ENCODE assay signal across 25 mouse cellular contexts in the genomic region with DNA sequence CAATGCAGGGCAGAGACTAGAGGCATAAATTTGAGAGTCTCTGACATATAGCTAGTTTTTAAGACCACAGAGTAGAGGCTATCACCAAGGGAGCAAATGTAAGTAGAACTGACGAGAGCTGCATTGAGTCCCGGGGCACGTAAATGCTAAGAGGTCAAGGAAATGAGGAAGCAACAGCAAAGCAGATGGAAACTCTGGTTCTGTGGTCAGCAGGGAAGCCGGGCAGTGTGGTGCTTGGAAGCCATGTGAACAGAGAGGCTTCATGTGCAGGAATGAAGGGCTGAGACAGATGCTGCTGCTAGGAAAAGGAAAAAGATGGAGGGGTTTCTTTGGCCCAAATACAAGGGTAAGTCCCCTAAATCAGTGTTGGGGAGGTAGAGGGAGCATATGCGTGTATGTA.
A peak's percentile ranks its signal among the peaks of the same experiment; 100 is the strongest.
DNase-seq lines count a peak whose midpoint lies in the region; ATAC-seq and TF ChIP-seq lines count a peak whose summit lies in the region.
"Had no signal": no experiment of that assay in that cellular context is flagged by ENCODE, and none has a peak within 500 bp of the region (broad histone marks: within the 10 kb centered on the region; RNA-seq: fewer than 3 reads in every experiment).

No protein-coding gene starts in this region.

- 0 out of 2 replicates have a peak, but pooled peaks have one; percentile 39 for ATAC-seq in kidney, embryonic 16.5 days (ENCODE audit: low FRiP score, low TSS enrichment)
- no peak for ATAC-seq in kidney, embryonic 14.5 days (ENCODE audit: low FRiP score, low TSS enrichment)
- ATAC-seq in granulocyte monocyte progenitor cell, adult 5-6 weeks (replicated peaks; ENCODE audit: poor library complexity, severe bottlenecking) = peak; percentile 30; the same call in 1 of the 2 replicates
- peak; percentile 39; the same call in 1 of the 2 replicates for ATAC-seq in megakaryocyte progenitor cell, adult 5-6 weeks (replicated peaks; ENCODE audit: poor library complexity)
- ATAC-seq: forebrain, embryonic 14.5 days; forebrain, postnatal 0 days had no signal

- no peak overlapping the region for H3K4me3 ChIP-seq in kidney, embryonic 16.5 days (ENCODE audit: low read length)
- H3K4me3 ChIP-seq in kidney, embryonic 14.5 days (ENCODE audit: low read length) = no peak overlapping the region
- no peak overlapping the region for H3K4me3 ChIP-seq in CH12.LX (replicated peaks in 1 of 3; ENCODE audit: low read depth in 2 of 3, low read length in 2 of 3, poor library complexity in 1 of 3)
- H3K4me3 ChIP-seq: embryonic facial prominence, embryonic 10.5 days; embryonic facial prominence, embryonic 13.5 days; erythroblast, embryonic 14.5 days; gastrocnemius, adult 2 months; heart, embryonic 13.5 days; hindbrain, embryonic 12.5 days; hindbrain, embryonic 15.5 days had no signal

- peak; percentile 5 for DNase-seq in CH12.LX (ENCODE audit: extremely low read depth)
- no peak for DNase-seq in left cerebral cortex, postnatal 10 days (ENCODE audit: extremely low spot score in 1 of 2, low spot score in 2 of 2)
- DNase-seq in thymus, postnatal 10 days (ENCODE audit: low spot score in 2 of 2) = no peak
- DNase-seq: B cell, adult 2 months; cerebellum, adult 11-12 months; cerebellum, adult 8-10 months; cerebellum, postnatal 10 days; cerebellum, postnatal 36 days; forebrain, postnatal 0 days; gastrocnemius, adult 2 months; gastrocnemius, postnatal 14 days; heart, adult 18-20 months; heart, postnatal 14 days; heart, postnatal 4 days had no signal

- H3K4me2 ChIP-seq in kidney, embryonic 16.5 days (replicated peaks; ENCODE audit: low read depth, low read length) = no peak overlapping the region
- H3K4me2 ChIP-seq in kidney, embryonic 14.5 days (replicated peaks; ENCODE audit: low read depth, low read length) = no peak overlapping the region
- no peak overlapping the region for H3K4me2 ChIP-seq in CH12.LX (ENCODE audit: insufficient read depth, low read depth, poor library complexity, severe bottlenecking)
- H3K4me2 ChIP-seq: embryonic facial prominence, embryonic 13.5 days; heart, embryonic 13.5 days; hindbrain, embryonic 12.5 days; hindbrain, embryonic 15.5 days had no signal

- TF ChIP-seq EP300 in CH12.LX (IDR thresholded peaks at IDR 0.05; ENCODE audit: low read length) = no peak

- H3K9me3 ChIP-seq in kidney, embryonic 16.5 days (ENCODE audit: low read length) = no peaks in the 10 kb centered on the region
- no peaks in the 10 kb centered on the region for H3K9me3 ChIP-seq in kidney, embryonic 14.5 days (ENCODE audit: control insufficient read depth, low read length)
- no peaks in the 10 kb centered on the region for H3K9me3 ChIP-seq in CH12.LX (replicated peaks; ENCODE audit: low read length)
- H3K9me3 ChIP-seq: embryonic facial prominence, embryonic 10.5 days; embryonic facial prominence, embryonic 13.5 days; heart, embryonic 13.5 days; hindbrain, embryonic 12.5 days; hindbrain, embryonic 15.5 days had no signal

- intact Hi-C loops in left cerebral cortex, postnatal 10 days (cut with DNase I) = no loop called here

- no peak overlapping the region for H3K27ac ChIP-seq in kidney, embryonic 16.5 days (ENCODE audit: low read length)
- no peak overlapping the region for H3K27ac ChIP-seq in kidney, embryonic 14.5 days (ENCODE audit: low read depth, low read length)
- H3K27ac ChIP-seq in CH12.LX (ENCODE audit: insufficient read depth, low read depth) = no peak overlapping the region
- H3K27ac ChIP-seq: embryonic facial prominence, embryonic 10.5 days; embryonic facial prominence, embryonic 13.5 days; gastrocnemius, adult 2 months; heart, embryonic 13.5 days; hindbrain, embryonic 12.5 days; hindbrain, embryonic 15.5 days had no signal

- H3K27me3 ChIP-seq in kidney, embryonic 16.5 days (ENCODE audit: insufficient read depth, low read length) = no peaks in the 10 kb centered on the region
- no peaks in the 10 kb centered on the region for H3K27me3 ChIP-seq in kidney, embryonic 14.5 days (ENCODE audit: control insufficient read depth, insufficient read depth, low read length)
- H3K27me3 ChIP-seq in CH12.LX (replicated peaks) = no peaks in the 10 kb centered on the region
- H3K27me3 ChIP-seq: embryonic facial prominence, embryonic 13.5 days; heart, embryonic 13.5 days; hindbrain, embryonic 12.5 days; hindbrain, embryonic 15.5 days had no signal

- TF ChIP-seq CTCF in CH12.LX (conservative IDR thresholded peaks at IDR 0.05 in 1 of 2, IDR thresholded peaks at IDR 0.05 in 1 of 2; ENCODE audit: low read depth in 2 of 2, low read length in 2 of 2) = no peak

- in situ Hi-C loops in CH12.LX (cut with MboI; ENCODE audit: low pct_ligation_motif_present, low pct_unique_long_range_greater_than_20kb, low sequenced_read_pairs) = no loop called here

- WGBS in kidney, embryonic 16.5 days = 51% methylated on average over 5 of the region's 5 CpGs
- 62% methylated on average over 5 of the region's 5 CpGs for WGBS in kidney, embryonic 14.5 days

- dilution Hi-C loops in CH12.LX (cut with MboI; ENCODE audit: extremely low pct_ligation_motif_present, extremely low pct_unique_long_range_greater_than_20kb, low sequenced_read_pairs) = no loop called here

- H3K36me3 ChIP-seq in kidney, embryonic 16.5 days (ENCODE audit: insufficient read depth, low read length) = no peaks in the 10 kb centered on the region
- no peaks in the 10 kb centered on the region for H3K36me3 ChIP-seq in kidney, embryonic 14.5 days (ENCODE audit: control insufficient read depth, insufficient read depth, low read length)
- no peaks in the 10 kb centered on the region for H3K36me3 ChIP-seq in CH12.LX (replicated peaks in 1 of 2; ENCODE audit: control insufficient read depth in 1 of 2, insufficient read depth in 1 of 2, low read length in 1 of 2)
- H3K36me3 ChIP-seq: embryonic facial prominence, embryonic 10.5 days; embryonic facial prominence, embryonic 13.5 days; heart, embryonic 13.5 days; hindbrain, embryonic 12.5 days; hindbrain, embryonic 15.5 days had no signal

- TF ChIP-seq POLR2A in CH12.LX (IDR thresholded peaks at IDR 0.05; ENCODE audit: low read depth, low read length) = no peak

- no peak overlapping the region for H3K9ac ChIP-seq in kidney, embryonic 16.5 days (replicated peaks; ENCODE audit: low read length)
- no peak overlapping the region for H3K9ac ChIP-seq in kidney, embryonic 14.5 days (ENCODE audit: low read depth, low read length)
- H3K9ac ChIP-seq in CH12.LX (ENCODE audit: insufficient read depth, low read depth) = no peak overlapping the region
- H3K9ac ChIP-seq: embryonic facial prominence, embryonic 13.5 days; forebrain, postnatal 0 days; heart, embryonic 13.5 days; hindbrain, embryonic 12.5 days; hindbrain, embryonic 15.5 days had no signal

- H3K4me1 ChIP-seq in kidney, embryonic 16.5 days (ENCODE audit: insufficient read depth, low read length) = no peaks in the 10 kb centered on the region
- no peaks in the 10 kb centered on the region for H3K4me1 ChIP-seq in kidney, embryonic 14.5 days (ENCODE audit: control insufficient read depth, insufficient read depth, low read length)
- H3K4me1 ChIP-seq in CH12.LX (ENCODE audit: control insufficient read depth in 1 of 2, insufficient read depth in 2 of 2) = peaks cover 3 to 11% of the 10 kb centered on the region in 2 experiments; a peak in 3 of 4 replicates
- H3K4me1 ChIP-seq: embryonic facial prominence, embryonic 10.5 days; heart, embryonic 13.5 days had no signal

- TF ChIP-seq RAD21 in CH12.LX (IDR thresholded peaks at IDR 0.05; ENCODE audit: low read depth, low read length) = no peak

- H3K79me2 ChIP-seq in CH12.LX (replicated peaks; ENCODE audit: control insufficient read depth, extremely low read depth, insufficient read depth, poor library complexity, severe bottlenecking) = no peaks in the 10 kb centered on the region

TF ChIP-seq in CH12.LX, 34 proteins besides CTCF, POLR2A, EP300 and RAD21:
- TF ChIP-seq NELFE (IDR thresholded peaks at IDR 0.05; ENCODE audit: low read depth, low read length) (no peak), TCF12 (IDR thresholded peaks at IDR 0.05; ENCODE audit: low read depth, low read length) (no peak), SIN3A (IDR thresholded peaks at IDR 0.05; ENCODE audit: low read length) (no peak), RCOR1 (conservative IDR thresholded peaks at IDR 0.05; ENCODE audit: low read depth, low read length) (no peak), TBP (conservative IDR thresholded peaks at IDR 0.05; ENCODE audit: low read depth, low read length) (no peak), SMC3 (IDR thresholded peaks at IDR 0.05; ENCODE audit: low read depth, low read length) (no peak)
